Mouse (Mus musculus) heart, embryonic 16.5 days (tissue): ENCODE measurements around the gene Afap1. TPM values are rescaled to one million over a fixed set of nuclear protein-coding genes. Genes with fewer than 3 reads are reported as not detected.

ENCODE experiments used
- ATAC-seq: fragments of 200-750 bp; cut with Nextera tagmentation; replicated peaks from 2 replicates; pipeline ENCODE4 v1.8.0; 2017; ENCODE audit warnings: moderate number of reproducible peaks; ENCODE audit not compliant: insufficient read depth, low FRiP score; ENCODE audit errors: extremely low read depth
- H3K27ac ChIP-seq: fragments of 300-500 bp; sonication (generic); 2 replicates; pipeline ENCODE4 v1.5.1; 2014; ENCODE audit warnings: mild to moderate bottlenecking, low read length, control low read depth, moderate library complexity
- H3K27me3 ChIP-seq: fragments of 300-500 bp; sonication (generic); 2 replicates; pipeline ENCODE4 v1.6.1; 2014; ENCODE audit warnings: low read length, mixed read lengths; ENCODE audit not compliant: control insufficient read depth, insufficient read depth
- H3K36me3 ChIP-seq: fragments of 300-500 bp; sonication (generic); 2 replicates; pipeline ENCODE4 v1.6.1; 2014; ENCODE audit not compliant: control insufficient read depth, insufficient read depth
- H3K4me1 ChIP-seq: fragments of 300-500 bp; sonication (generic); 2 replicates; pipeline ENCODE4 v1.6.1; 2014; ENCODE audit warnings: low read length, mixed read lengths; ENCODE audit not compliant: control insufficient read depth, insufficient read depth
- H3K4me2 ChIP-seq: fragments of 300-500 bp; sonication (generic); 2 replicates; pipeline ENCODE4 v1.6.1; 2014; ENCODE audit warnings: low read depth, mild to moderate bottlenecking, control low read depth, low read length
- H3K4me3 ChIP-seq: fragments of 300-500 bp; sonication (generic); 2 replicates; pipeline ENCODE4 v1.5.1; 2014; ENCODE audit warnings: mild to moderate bottlenecking, control low read depth, low read length
- H3K9ac ChIP-seq: fragments of 300-500 bp; sonication (generic); 2 replicates; pipeline ENCODE4 v1.6.1; 2014; ENCODE audit warnings: low read length, control low read depth
- H3K9me3 ChIP-seq: fragments of 300-500 bp; sonication (generic); replicated peaks from 2 replicates; pipeline ENCODE4 v1.6.1; 2016; ENCODE audit warnings: low read length; ENCODE audit not compliant: control insufficient read depth
- WGBS: fragments of 180-500 bp; shearing (Covaris S2); extraction: QIAGEN DNeasy Blood & Tissue Kit; methylation state at CpG from one replicate; pipeline ENCODE4 v1.1.7; 2014; 5-methylcytosine and 5-hydroxymethylcytosine counted together
- polyA plus RNA-seq: library from polyadenylated mRNA; unstranded; fragments of >200 nt; fragmentation: Nextera tagmentation; extraction: Ambion mirVana; gene quantifications from 2 replicates; pipeline ENCODE4 v1.2.1, GENCODE M21; 2015

Gene Afap1
- polyA plus RNA-seq, 1 experiment from 2014 or later = 24.5 TPM

DNA sequence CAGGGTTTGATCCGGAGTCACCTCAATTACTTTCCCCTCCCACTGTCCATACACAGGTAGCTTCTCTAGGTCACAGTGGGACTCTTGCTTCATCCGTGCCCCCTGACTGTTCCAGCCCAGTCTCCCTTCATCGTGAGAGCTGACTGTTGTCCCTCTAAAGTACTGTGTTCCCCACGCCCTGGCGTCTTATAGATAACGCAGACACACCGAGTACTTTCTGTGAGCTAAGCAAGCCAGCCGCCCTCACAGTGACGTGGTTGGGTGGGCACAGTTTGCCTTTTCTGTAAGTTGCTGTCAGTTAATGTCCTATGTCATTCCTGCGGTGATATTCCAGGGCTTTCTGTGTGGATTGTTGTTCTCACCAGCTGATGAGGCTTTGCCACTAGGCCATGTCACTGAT is 39.9 kb downstream of the Afap1 start:
- Histone ChIP-seq H3K36me3 (peaks cover 6% of the 10 kb centered on the region), H3K9ac (peak overlapping the region; percentile 20; the same call in 1 of the 2 replicates), H3K4me3 (no peak overlapping the region), H3K9me3 (no peaks in the 10 kb centered on the region), H3K4me1 (peaks cover 55% of the 10 kb centered on the region), H3K4me2 (no peak overlapping the region), H3K27ac (no peak overlapping the region; the same call in 1 of the 2 replicates), H3K27me3 (no peaks in the 10 kb centered on the region)
- WGBS = 51% methylated on average over 10 of the region's 10 CpGs
- no peak for ATAC-seq

GRCm38 (mm10) chr5:35935939-35936338 is 42.8 kb downstream of the Afap1 start:
- Histone ChIP-seq H3K27ac (no peak overlapping the region), H3K9me3 (no peaks in the 10 kb centered on the region), H3K4me1 (peaks cover 67% of the 10 kb centered on the region), H3K27me3 (no peaks in the 10 kb centered on the region), H3K4me2 (no peak overlapping the region), H3K36me3 (peaks cover 6% of the 10 kb centered on the region), H3K9ac (no peak overlapping the region), H3K4me3 (no peak overlapping the region)
- no peak for ATAC-seq
- 73% methylated on average over 7 of the region's 7 CpGs for WGBS

- Histone ChIP-seq H3K4me1 (peaks cover 56% of the 10 kb centered on the region), H3K27me3 (no peaks in the 10 kb centered on the region), H3K4me2 (peak overlapping the region; percentile 31), H3K36me3 (peaks cover 6% of the 10 kb centered on the region), H3K9me3 (no peaks in the 10 kb centered on the region), H3K4me3 (no peak overlapping the region), H3K27ac (peak overlapping the region; percentile 86), H3K9ac (peak overlapping the region; percentile 24; the same call in 1 of the 2 replicates)
- ATAC-seq = no peak
- WGBS = 35% methylated on average over 10 of the region's 10 CpGs
These were observed 45.4 kb downstream of the Afap1 start for GRCm38 (mm10) chr5:35938249-35939223.

GRCm38 (mm10) chr5:35939958-35940357 is 46.8 kb downstream of the Afap1 start:
- 69% methylated on average over 6 of the region's 6 CpGs for WGBS
- Histone ChIP-seq H3K9ac (no peak overlapping the region), H3K9me3 (no peaks in the 10 kb centered on the region), H3K4me2 (no peak overlapping the region), H3K4me3 (no peak overlapping the region), H3K27me3 (no peaks in the 10 kb centered on the region), H3K4me1 (peaks cover 48% of the 10 kb centered on the region), H3K36me3 (peaks cover 6% of the 10 kb centered on the region), H3K27ac (0 out of 2 replicates have a peak overlapping the region, but pooled peaks have one; percentile 7)
- ATAC-seq = no peak

- Histone ChIP-seq H3K9me3 (no peaks in the 10 kb centered on the region), H3K27ac (peak overlapping the region; percentile 74), H3K4me3 (no peak overlapping the region), H3K27me3 (no peaks in the 10 kb centered on the region), H3K4me1 (peaks cover 57% of the 10 kb centered on the region), H3K9ac (no peak overlapping the region), H3K4me2 (no peak overlapping the region), H3K36me3 (peaks cover 3% of the 10 kb centered on the region)
- no peak; the same call in 1 of the 2 replicates for ATAC-seq
- 61% methylated on average over 5 of the region's 5 CpGs for WGBS
These were observed 50.4 kb downstream of the Afap1 start for GRCm38 (mm10) chr5:35943541-35943940.

DNA sequence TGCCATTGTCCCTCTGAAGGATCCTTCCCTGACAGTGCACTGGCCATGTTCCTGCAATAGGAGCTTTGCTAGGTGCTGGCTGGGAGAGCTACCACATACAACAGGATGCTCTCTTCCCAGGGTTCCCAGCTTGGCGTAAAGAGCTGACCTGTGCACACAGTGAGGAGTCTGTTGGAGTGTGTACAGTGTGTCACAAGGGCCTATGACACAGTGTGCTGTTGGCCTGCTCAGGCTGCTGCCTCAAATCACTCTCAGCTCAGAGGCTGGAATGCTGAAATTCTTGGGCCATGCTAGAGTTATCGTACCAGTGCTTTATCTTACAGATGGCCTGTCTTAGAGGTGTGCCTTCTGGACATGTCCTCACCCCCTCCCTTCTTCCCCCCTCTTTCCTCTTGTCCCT is 53.7 kb downstream of the Afap1 start:
- Histone ChIP-seq H3K9me3 (no peaks in the 10 kb centered on the region), H3K4me1 (peaks cover 40% of the 10 kb centered on the region), H3K9ac (no peak overlapping the region), H3K27ac (peak overlapping the region; percentile 48), H3K4me3 (no peak overlapping the region), H3K27me3 (no peaks in the 10 kb centered on the region), H3K4me2 (no peak overlapping the region), H3K36me3 (peaks cover 20% of the 10 kb centered on the region)
- 40% methylated on average over 2 of the region's 2 CpGs for WGBS
- 0 out of 2 replicates have a peak, but pooled peaks have one; percentile 34 for ATAC-seq

GRCm38 (mm10) chr5:35947427-35947826 is 54.3 kb downstream of the Afap1 start:
- WGBS = 50% methylated on average over 4 of the region's 4 CpGs
- peaks cover 24% of the 10 kb centered on the region for H3K36me3 ChIP-seq
- peaks cover 38% of the 10 kb centered on the region for H3K4me1 ChIP-seq
- H3K4me3 ChIP-seq = no peak overlapping the region
- H3K27ac ChIP-seq = peak overlapping the region; percentile 29
- no peaks in the 10 kb centered on the region for H3K27me3 ChIP-seq
- no peak overlapping the region for H3K4me2 ChIP-seq
- no peaks in the 10 kb centered on the region for H3K9me3 ChIP-seq
- ATAC-seq = no peak
- no peak overlapping the region for H3K9ac ChIP-seq

- no peak for ATAC-seq
- peaks cover 25% of the 10 kb centered on the region for H3K36me3 ChIP-seq
- peak overlapping the region; percentile 65 for H3K27ac ChIP-seq
- no peaks in the 10 kb centered on the region for H3K9me3 ChIP-seq
- H3K4me3 ChIP-seq = no peak overlapping the region
- peaks cover 29% of the 10 kb centered on the region for H3K4me1 ChIP-seq
- WGBS = 54% methylated on average over 15 of the region's 15 CpGs
- no peak overlapping the region for H3K4me2 ChIP-seq
- H3K9ac ChIP-seq = no peak overlapping the region
- H3K27me3 ChIP-seq = no peaks in the 10 kb centered on the region
These were observed 55.3 kb downstream of the Afap1 start for GRCm38 (mm10) chr5:35948225-35948975.
